21 mouse cellular contexts compared by ENCODE assay signal in the genomic region with DNA sequence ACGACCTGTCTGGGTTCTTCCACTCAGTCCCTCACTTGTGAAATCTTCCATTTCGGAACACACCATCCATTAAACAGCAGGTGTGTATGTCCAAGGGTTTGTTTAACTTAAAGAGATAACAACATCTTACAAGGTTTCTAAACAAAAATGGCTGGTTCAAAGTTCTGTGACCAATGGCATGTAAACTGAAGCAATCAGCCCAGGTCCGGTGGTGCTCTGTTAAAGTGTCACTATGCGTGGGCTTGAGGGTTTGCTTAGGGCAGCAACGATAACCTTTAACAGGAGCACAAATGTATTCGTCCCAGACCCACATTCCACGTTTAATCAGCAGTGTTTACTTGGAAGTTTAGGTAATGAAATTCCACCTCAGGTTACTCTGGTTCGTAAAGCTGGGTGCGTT. TPM values are rescaled to one million over a fixed set of nuclear protein-coding genes. Genes with fewer than 3 reads are reported as not detected.
DNase-seq lines count a peak whose midpoint lies in the region; ATAC-seq and TF ChIP-seq lines count a peak whose summit lies in the region.
"Had no signal": no experiment of that assay in that cellular context is flagged by ENCODE, and none has a peak within 500 bp of the region (broad histone marks: within the 10 kb centered on the region; RNA-seq: fewer than 3 reads in every experiment).

No protein-coding gene starts in this region.

- no peak overlapping the region for H3K4me2 ChIP-seq in stomach, embryonic 14.5 days (replicated peaks; ENCODE audit: low read depth, low read length)
- H3K4me2 ChIP-seq in stomach, postnatal 0 days (replicated peaks; ENCODE audit: low read depth), result no peak overlapping the region
- no peak overlapping the region for H3K4me2 ChIP-seq in liver, embryonic 14.5 days (ENCODE audit: low read depth)
- no peak overlapping the region for H3K4me2 ChIP-seq in stomach, embryonic 15.5 days
- H3K4me2 ChIP-seq: embryonic facial prominence, embryonic 12.5 days; forebrain, embryonic 15.5 days; heart, embryonic 13.5 days; hindbrain, embryonic 12.5 days had no signal

- no peaks in the 10 kb centered on the region for H3K4me1 ChIP-seq in stomach, embryonic 14.5 days (ENCODE audit: control insufficient read depth, insufficient read depth, low read length)
- no peaks in the 10 kb centered on the region for H3K4me1 ChIP-seq in stomach, postnatal 0 days (replicated peaks; ENCODE audit: control insufficient read depth, insufficient read depth)
- peaks cover 0 to 3% of the 10 kb centered on the region in 2 experiments; a peak in 1 of 4 replicates for H3K4me1 ChIP-seq in liver, embryonic 14.5 days (replicated peaks; ENCODE audit: control insufficient read depth in 2 of 2, insufficient read depth in 2 of 2, low read length in 1 of 2)
- no peaks in the 10 kb centered on the region for H3K4me1 ChIP-seq in stomach, embryonic 15.5 days
- H3K4me1 ChIP-seq: embryonic facial prominence, embryonic 12.5 days; forebrain, embryonic 15.5 days; heart, embryonic 13.5 days; hindbrain, embryonic 12.5 days had no signal

- no peak overlapping the region for H3K27ac ChIP-seq in stomach, embryonic 14.5 days (ENCODE audit: low read length)
- H3K27ac ChIP-seq in stomach, postnatal 0 days (replicated peaks), result no peak overlapping the region
- no peak overlapping the region for H3K27ac ChIP-seq in liver, embryonic 14.5 days
- H3K27ac ChIP-seq in stomach, embryonic 15.5 days, result no peak overlapping the region
- H3K27ac ChIP-seq: embryonic facial prominence, embryonic 12.5 days; forebrain, embryonic 15.5 days; heart, embryonic 13.5 days; hindbrain, embryonic 12.5 days had no signal

- no peak for TF ChIP-seq CTCF in stomach, postnatal 0 days (IDR thresholded peaks at IDR 0.05; ENCODE audit: low read depth)
- TF ChIP-seq CTCF in liver, embryonic 14.5 days (IDR thresholded peaks at IDR 0.05; ENCODE audit: low read depth), result no peak

- ATAC-seq in stomach, embryonic 14.5 days (ENCODE audit: insufficient number of reproducible peaks, insufficient read depth, low FRiP score, low read depth), result 0 out of 2 replicates have a peak, but pooled peaks have one; percentile 61
- no peak for ATAC-seq in stomach, postnatal 0 days (ENCODE audit: low FRiP score, low TSS enrichment)
- peak; percentile 77 for ATAC-seq in liver, embryonic 14.5 days (ENCODE audit: insufficient read depth)
- peak; percentile 65; the same call in 1 of the 2 replicates for ATAC-seq in stomach, embryonic 15.5 days (ENCODE audit: insufficient read depth, low FRiP score, low read depth)
- ATAC-seq: activated CD4-positive, CD25-positive, alpha-beta regulatory T cell, adult 4 months; forebrain, embryonic 15.5 days; Patski had no signal

- no peak overlapping the region for H3K9ac ChIP-seq in stomach, embryonic 14.5 days (replicated peaks; ENCODE audit: low read depth, low read length)
- no peak overlapping the region for H3K9ac ChIP-seq in stomach, postnatal 0 days (ENCODE audit: low read length)
- H3K9ac ChIP-seq in liver, embryonic 14.5 days (replicated peaks), result no peak overlapping the region
- H3K9ac ChIP-seq in stomach, embryonic 15.5 days, result no peak overlapping the region
- H3K9ac ChIP-seq: embryonic facial prominence, embryonic 12.5 days; forebrain, embryonic 15.5 days; heart, embryonic 13.5 days; hindbrain, embryonic 12.5 days had no signal

- H3K4me3 ChIP-seq in stomach, embryonic 14.5 days (ENCODE audit: low read depth, low read length), result no peak overlapping the region
- H3K4me3 ChIP-seq in stomach, postnatal 0 days (ENCODE audit: low read depth, low read length), result no peak overlapping the region
- H3K4me3 ChIP-seq in liver, embryonic 14.5 days (ENCODE audit: insufficient read depth in 1 of 2, low read depth in 2 of 2, low read length in 2 of 2), result no peak overlapping the region
- no peak overlapping the region for H3K4me3 ChIP-seq in stomach, embryonic 15.5 days (replicated peaks)
- H3K4me3 ChIP-seq: embryonic facial prominence, embryonic 12.5 days; forebrain, embryonic 15.5 days; heart, embryonic 13.5 days; hindbrain, embryonic 12.5 days had no signal

- TF ChIP-seq EP300 in stomach, postnatal 0 days (optimal IDR thresholded peaks at IDR 0.05), result no peak
- 0 out of 2 replicates have a peak, but pooled peaks have one; percentile 15 for TF ChIP-seq EP300 in liver, embryonic 14.5 days (IDR thresholded peaks at IDR 0.05; ENCODE audit: low read depth)

- DNase-seq in stomach, postnatal 0 days (ENCODE audit: low spot score), result no peak
- DNase-seq in liver, embryonic 14.5 days (ENCODE audit: low read depth in 3 of 3, low spot score in 3 of 3), result peak; percentile 30 to 34 (median 31)
- no peak for DNase-seq in thymus, postnatal 0 days (ENCODE audit: low spot score)
- no peak for DNase-seq in kidney, adult 8-10 months
- DNase-seq in cerebellum, adult 8-10 months, result no peak
- DNase-seq: adrenal gland, postnatal 14 days; cerebellum, adult 2 months; cerebellum, postnatal 25 days; gastrocnemius, postnatal 36 days; heart, adult 11 months; heart, postnatal 4 days had no signal

- H3K9me3 ChIP-seq in stomach, embryonic 14.5 days (ENCODE audit: control insufficient read depth, low read depth, low read length), result no peaks in the 10 kb centered on the region
- H3K9me3 ChIP-seq in stomach, postnatal 0 days (ENCODE audit: control insufficient read depth, low read length), result no peaks in the 10 kb centered on the region
- H3K9me3 ChIP-seq in liver, embryonic 14.5 days (ENCODE audit: control insufficient read depth, low read length), result no peaks in the 10 kb centered on the region
- no peaks in the 10 kb centered on the region for H3K9me3 ChIP-seq in stomach, embryonic 15.5 days
- H3K9me3 ChIP-seq: embryonic facial prominence, embryonic 12.5 days; forebrain, embryonic 15.5 days; heart, embryonic 13.5 days; hindbrain, embryonic 12.5 days had no signal

- WGBS in stomach, embryonic 14.5 days, result 25% methylated on average over 9 of the region's 9 CpGs
- WGBS in stomach, postnatal 0 days, result 28% methylated on average over 9 of the region's 9 CpGs
- 61% methylated on average over 9 of the region's 9 CpGs for WGBS in liver, embryonic 14.5 days (ENCODE audit: insufficient replicate concordance)
- WGBS in stomach, embryonic 15.5 days, result 28% methylated on average over 9 of the region's 9 CpGs

- H3K36me3 ChIP-seq in stomach, embryonic 14.5 days (ENCODE audit: control insufficient read depth, insufficient read depth, low read length), result no peaks in the 10 kb centered on the region
- H3K36me3 ChIP-seq in stomach, postnatal 0 days (ENCODE audit: control insufficient read depth, insufficient read depth, low read length), result no peaks in the 10 kb centered on the region
- H3K36me3 ChIP-seq in liver, embryonic 14.5 days (replicated peaks; ENCODE audit: control insufficient read depth, insufficient read depth, low read depth), result no peaks in the 10 kb centered on the region
- H3K36me3 ChIP-seq in stomach, embryonic 15.5 days, result no peaks in the 10 kb centered on the region
- H3K36me3 ChIP-seq: embryonic facial prominence, embryonic 12.5 days; forebrain, embryonic 15.5 days; heart, embryonic 13.5 days; hindbrain, embryonic 12.5 days had no signal

- no peaks in the 10 kb centered on the region for H3K27me3 ChIP-seq in stomach, embryonic 14.5 days (ENCODE audit: control insufficient read depth, insufficient read depth, low read length)
- H3K27me3 ChIP-seq in stomach, postnatal 0 days (ENCODE audit: control insufficient read depth, insufficient read depth, low read length), result no peaks in the 10 kb centered on the region
- no peaks in the 10 kb centered on the region for H3K27me3 ChIP-seq in liver, embryonic 14.5 days (ENCODE audit: control insufficient read depth, insufficient read depth, low read length)
- no peaks in the 10 kb centered on the region for H3K27me3 ChIP-seq in stomach, embryonic 15.5 days (replicated peaks)
- H3K27me3 ChIP-seq: CH12.LX; embryonic facial prominence, embryonic 12.5 days; forebrain, embryonic 15.5 days; heart, embryonic 13.5 days; hindbrain, embryonic 12.5 days had no signal

RNA-seq across cellular contexts. Expression of a gene that starts 29.6 kb away (rescaled TPM):
- 1.8 and 4.8 TPM in 2 replicates for polyA plus RNA-seq in stomach, embryonic 14.5 days (2014; fragmentation: Nextera tagmentation; extraction: Ambion mirVana)
- polyA plus RNA-seq in stomach, postnatal 0 days (2015; fragmentation: Nextera tagmentation; extraction: Ambion mirVana), result 23.6 and 39.8 TPM in 2 replicates
- polyA plus RNA-seq in liver, embryonic 14.5 days (2012; rRNA removed), result 9,059 and 10,825 TPM in 2 replicates
- polyA plus RNA-seq in liver, embryonic 14.5 days (2014; fragmentation: Nextera tagmentation; extraction: Ambion mirVana), result 3,181 and 3,484 TPM in 2 replicates
- polyA plus RNA-seq in stomach, embryonic 15.5 days (2015; fragmentation: Nextera tagmentation; extraction: Ambion mirVana), result 83.4 and 276 TPM in 2 replicates
- polyA plus RNA-seq in thymus, postnatal 0 days (2015; fragmentation: Nextera tagmentation; extraction: Ambion mirVana), result 0.17 and 0.49 TPM in 2 replicates
- polyA plus RNA-seq: activated CD4-positive, CD25-positive, alpha-beta regulatory T cell, adult 4 months; forebrain, embryonic 11.5 days; forebrain, embryonic 15.5 days; hindbrain, embryonic 12.5 days; Patski had no signal

RNA-seq across cellular contexts. Expression of a gene that starts 59.5 kb away (rescaled TPM):
- polyA plus RNA-seq in stomach, embryonic 14.5 days (2014; fragmentation: Nextera tagmentation; extraction: Ambion mirVana), result 6.5 and 9.2 TPM in 2 replicates
- 25.1 and 56.2 TPM in 2 replicates for polyA plus RNA-seq in stomach, postnatal 0 days (2015; fragmentation: Nextera tagmentation; extraction: Ambion mirVana)
- 4,562 and 11,484 TPM in 2 replicates for polyA plus RNA-seq in liver, embryonic 14.5 days (2012; rRNA removed)
- 8,021 and 8,530 TPM in 2 replicates for polyA plus RNA-seq in liver, embryonic 14.5 days (2014; fragmentation: Nextera tagmentation; extraction: Ambion mirVana)
- polyA plus RNA-seq in stomach, embryonic 15.5 days (2015; fragmentation: Nextera tagmentation; extraction: Ambion mirVana), result 254 and 621 TPM in 2 replicates
- polyA plus RNA-seq in thymus, postnatal 0 days (2015; fragmentation: Nextera tagmentation; extraction: Ambion mirVana), result 3.1 TPM in 2 replicates
- polyA plus RNA-seq: forebrain, embryonic 15.5 days; Patski had no signal

Comparison
In these comparisons a context has a peak if more than half of its experiments do, and no peak if none do; other contexts are left out.
1. DNase-seq: peak in liver, embryonic 14.5 days (3 of 3); none in stomach, postnatal 0 days (single experiment), thymus, postnatal 0 days (single experiment), kidney, adult 8-10 months (0 of 2) and cerebellum, adult 8-10 months (single experiment).
2. RNA of a gene that starts 29.6 kb away (polyA plus RNA-seq): 3,181 to 10,825 TPM in liver, embryonic 14.5 days; 83.4 to 276 TPM in stomach, embryonic 15.5 days, 23.6 to 39.8 TPM in stomach, postnatal 0 days, 1.8 to 4.8 TPM in stomach, embryonic 14.5 days and 0.17 to 0.49 TPM in thymus, postnatal 0 days; every median in the first group is over 10 times any median in the second.